Mouse (Mus musculus): ENCODE results near the gene Acox1. TPM values are rescaled to one million over a fixed set of nuclear protein-coding genes. Genes with fewer than 3 reads are reported as not detected.
A peak's percentile ranks its signal among the peaks of the same experiment; 100 is the strongest.

The Acox1 gene
- total RNA-seq, 2 experiments from 2014 or later: 160 to 173 TPM

DNA sequence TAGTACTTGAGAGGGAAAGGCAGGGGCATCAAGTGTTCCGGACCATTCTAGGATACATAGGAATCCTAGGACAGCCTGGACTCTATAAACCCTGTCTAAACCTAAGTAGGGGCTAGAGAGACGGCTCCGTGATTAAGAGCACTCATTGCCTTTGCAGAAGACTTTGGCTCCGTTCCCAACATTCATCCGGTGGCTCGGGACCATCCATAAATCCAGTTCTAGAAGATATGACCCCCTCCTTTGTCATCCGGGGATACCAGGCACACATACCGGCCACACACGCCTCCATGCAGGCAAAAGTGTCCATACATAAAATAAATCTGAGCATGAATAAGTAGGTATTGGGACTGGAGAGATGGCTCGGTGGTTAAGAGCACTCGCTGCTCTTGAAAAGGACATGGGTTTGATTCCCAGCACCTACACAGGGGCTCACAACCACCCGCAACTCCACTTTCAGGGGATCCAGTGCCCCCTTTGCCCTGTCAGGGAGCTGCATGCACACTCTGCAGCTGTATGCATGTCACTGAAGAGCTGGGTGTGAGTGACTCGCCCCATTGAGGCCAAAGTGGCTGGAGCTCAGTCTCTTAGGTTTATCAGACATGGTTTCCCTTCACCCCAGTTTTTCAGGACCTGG, 15.1 kb upstream of the Acox1 start:
- intact Hi-C loops (cut with DNase I): no loop called here
- no peak for DNase-seq

DNA sequence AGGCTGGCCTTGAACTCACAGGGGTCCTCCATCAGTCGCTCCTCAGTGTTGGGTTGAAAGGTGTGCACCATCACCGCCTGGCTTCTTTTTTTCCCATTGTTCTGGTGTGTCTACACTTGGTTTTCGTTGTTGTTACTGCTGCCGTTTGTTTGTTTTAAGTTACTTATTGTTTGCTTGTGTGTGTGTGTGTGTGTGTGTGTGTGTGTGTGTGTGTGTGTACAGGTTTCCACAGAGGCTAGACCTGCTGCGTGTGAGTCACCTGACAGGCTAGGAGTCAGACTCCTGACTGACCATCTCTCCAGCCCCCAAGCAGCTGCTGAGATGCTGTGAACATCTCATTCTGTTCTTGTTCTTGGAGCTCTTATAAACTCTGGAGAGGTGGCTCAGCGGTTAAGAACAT, 14.0 kb upstream of the Acox1 start:
- intact Hi-C loops (cut with DNase I): no loop called here
- no peak for DNase-seq

DNA sequence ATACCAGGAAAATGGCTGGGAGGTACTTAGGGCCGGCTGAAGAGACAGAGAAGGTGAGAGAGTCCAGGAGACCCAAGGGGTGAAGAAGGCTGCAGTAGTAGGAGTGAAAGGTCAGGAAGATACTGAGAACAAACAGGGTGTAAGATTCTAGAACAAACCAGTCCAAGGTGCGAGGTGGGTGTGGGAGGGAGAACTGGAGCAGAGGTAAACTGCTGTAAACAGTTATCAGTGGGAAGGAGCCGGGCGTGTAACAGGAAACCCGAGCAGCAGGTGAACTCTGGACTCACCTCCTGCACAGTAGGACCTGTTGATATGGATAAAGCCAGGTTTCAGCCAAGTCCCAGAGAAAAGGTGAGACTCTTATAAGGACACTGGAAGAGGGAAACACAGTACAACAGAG, 11.9 kb upstream of the Acox1 start:
- DNase-seq: no peak
- intact Hi-C loops (cut with DNase I): no loop called here

DNA sequence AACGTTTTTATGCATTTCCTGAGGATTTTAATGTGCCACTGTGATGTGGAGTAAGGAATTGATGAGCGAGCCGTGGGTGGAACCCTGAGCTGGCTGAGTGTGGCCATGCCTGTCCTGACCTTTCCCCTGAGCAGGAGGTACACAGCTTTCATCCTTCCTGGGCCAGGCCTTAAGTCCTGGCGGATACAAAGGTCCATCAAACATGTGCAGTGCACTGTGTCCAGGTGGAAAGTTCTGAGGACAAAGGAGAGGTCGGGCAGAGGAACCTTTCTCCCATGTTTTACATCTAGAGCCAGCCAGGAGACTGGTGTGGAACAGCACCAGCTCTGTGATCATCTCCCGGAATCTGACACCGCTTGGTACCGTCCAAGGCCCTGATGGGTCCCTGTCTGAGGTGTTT, 10.4 kb upstream of the Acox1 start:
- no peak for DNase-seq
- intact Hi-C loops (cut with DNase I): no loop called here

DNA sequence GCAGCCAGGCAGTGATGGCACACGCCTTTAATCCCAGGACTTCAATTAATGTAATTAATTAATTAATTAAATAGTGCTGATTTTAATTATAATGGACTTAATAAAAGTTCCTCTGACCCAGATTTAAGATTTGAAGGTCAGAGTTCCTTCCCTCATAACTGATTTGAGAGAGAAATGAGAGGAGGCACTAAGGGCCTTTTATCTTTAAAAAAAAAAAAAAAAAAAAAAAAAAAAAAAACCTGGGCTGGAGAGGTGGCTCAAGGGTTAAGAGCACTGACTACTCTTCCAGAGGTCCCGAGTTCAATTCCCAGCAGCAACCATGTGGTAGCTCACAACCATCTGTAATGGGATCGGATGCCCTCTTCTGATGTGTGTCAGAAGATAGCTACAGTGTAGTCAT, 9.8 kb upstream of the Acox1 start:
- intact Hi-C loops (cut with DNase I): no loop called here
- DNase-seq: no peak

DNA sequence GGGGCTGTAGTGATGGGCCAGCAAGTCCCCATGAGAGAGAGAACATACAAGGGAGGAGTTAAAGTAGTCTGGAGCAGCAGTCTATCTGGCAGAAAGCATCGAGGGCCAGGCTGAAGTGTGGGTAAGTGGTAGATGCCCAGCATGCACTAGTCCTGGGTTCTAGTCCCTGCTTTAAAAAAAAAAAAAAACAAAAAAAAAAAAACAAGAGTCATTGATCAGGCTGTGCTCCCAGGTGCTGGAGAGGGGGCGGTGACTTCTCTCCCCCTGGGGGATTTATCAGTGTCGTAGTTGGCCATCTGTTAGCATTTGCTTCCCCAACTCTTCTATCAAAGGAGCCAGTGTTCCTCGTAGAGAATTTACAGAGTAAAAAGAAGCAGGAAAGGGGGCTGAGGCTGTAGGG, 7.8 kb upstream of the Acox1 start:
- DNase-seq: no peak
- intact Hi-C loops (cut with DNase I): no loop called here

DNA sequence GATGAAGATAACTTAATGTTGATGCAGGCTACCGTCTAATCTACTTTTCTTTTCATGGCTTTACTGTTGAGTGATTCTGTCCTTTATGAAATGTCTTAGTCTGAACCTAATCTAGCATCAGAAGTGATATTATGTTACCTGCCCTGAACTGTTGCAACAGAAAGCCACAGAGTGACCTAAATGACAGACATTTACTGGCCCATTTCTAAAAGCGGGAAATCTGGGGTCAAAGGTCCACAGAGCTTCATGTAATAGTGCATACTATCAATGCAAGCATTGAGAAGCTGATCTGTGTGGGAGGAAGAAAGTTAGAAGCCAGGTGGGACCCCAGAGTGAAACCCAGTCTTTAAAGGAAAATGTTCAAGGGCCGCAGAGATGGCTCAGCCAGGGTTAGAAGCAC, 4.3 kb upstream of the Acox1 start:
- DNase-seq: no peak
- intact Hi-C loops (cut with DNase I): no loop called here

DNA sequence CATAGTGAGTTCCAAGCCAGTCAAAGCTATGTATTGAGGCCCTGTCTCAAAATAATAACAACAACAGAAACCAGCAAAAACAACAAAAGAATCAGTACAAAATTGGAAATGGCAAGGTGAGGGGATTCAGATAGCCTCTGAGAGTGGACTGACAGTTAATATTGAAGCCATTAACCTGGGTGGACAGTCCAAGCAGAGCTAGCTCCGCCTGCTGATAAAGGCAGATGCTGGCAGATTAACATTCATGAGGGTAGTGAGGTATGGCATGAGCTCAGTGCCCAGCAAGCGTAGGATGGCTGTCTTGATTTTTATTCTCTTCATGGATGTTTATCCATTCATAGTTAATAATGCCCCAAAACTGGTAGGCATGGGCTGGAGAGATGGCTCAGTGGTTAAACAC, 2.3 kb upstream of the Acox1 start:
- intact Hi-C loops (cut with DNase I): no loop called here

DNA sequence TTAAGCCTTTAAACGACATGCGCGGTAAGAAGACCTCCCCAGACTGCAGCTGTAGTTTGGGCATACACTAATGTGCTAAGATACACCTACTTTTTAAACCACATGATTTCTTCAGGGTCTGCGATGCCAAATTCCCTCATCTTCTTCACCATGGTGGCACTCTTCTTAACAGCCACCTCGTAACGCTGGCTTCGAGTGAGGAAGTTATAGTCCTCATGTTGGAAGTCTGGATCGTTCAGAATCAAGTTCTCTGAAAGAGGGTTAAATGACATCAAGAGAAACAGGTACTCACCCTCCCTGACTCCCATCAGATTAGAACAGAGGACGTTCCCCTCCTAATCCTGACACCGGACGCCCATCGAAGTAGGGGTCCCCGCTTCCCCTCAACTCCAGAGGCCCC, 713 bp downstream of the Acox1 start:
- intact Hi-C loops (cut with DNase I): no loop called here
- no peak for DNase-seq

More for the DNA sequence above, 2.3 kb upstream of the Acox1 start:
- no peak for DNase-seq

DNA sequence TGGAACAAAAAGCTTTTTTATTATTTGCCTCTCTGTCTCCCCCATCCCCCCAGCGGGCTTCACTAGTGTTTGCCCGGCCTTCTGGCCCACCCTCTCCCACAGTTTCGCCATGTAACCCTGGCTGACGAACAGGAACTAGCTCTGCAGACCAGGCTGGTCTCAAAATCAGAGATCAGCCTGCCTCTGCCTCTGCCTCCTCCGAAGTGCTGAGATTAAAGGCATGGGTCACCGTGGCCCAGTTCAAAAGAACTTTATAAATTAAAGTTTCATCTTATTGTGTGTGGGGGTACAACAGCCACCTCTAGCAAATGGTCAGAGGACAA, 1.3 kb downstream of the Acox1 start:
- intact Hi-C loops (cut with DNase I): no loop called here
- DNase-seq: no peak

DNA sequence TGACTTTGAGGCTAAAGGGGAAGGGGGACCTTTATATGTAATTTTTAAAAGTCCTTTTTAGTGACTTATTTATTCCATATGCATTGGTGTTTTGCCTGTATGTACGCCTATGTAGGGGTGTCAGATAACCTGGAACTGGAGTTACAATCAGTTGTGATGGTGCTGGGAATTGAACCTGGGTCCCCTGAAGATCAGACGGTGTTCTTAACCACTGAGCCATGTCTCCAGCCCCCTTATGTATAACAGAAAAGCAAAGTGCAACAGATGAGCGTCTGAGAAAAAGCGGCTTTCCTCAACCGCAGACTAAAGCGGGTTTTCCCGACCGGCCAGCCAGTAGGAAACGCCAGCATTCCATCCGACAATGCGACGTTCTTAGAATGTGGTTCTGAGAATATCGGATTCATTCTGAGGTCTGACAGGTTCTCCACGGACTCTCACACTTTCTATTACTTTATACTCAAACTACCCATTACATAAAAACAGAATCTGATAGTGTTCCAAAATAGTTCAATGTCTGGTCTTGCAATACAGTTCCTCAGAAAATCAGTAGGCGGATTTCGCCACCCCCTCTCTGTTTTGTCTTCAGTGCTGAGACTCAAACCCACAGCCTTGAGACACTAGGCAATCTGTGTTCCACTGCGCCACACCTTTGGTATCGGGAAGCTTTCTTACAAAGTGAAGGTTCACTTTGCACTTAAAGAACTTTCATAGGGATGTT, 1.8 kb downstream of the Acox1 start:
- intact Hi-C loops (cut with DNase I): no loop called here
- no peak for DNase-seq

DNA sequence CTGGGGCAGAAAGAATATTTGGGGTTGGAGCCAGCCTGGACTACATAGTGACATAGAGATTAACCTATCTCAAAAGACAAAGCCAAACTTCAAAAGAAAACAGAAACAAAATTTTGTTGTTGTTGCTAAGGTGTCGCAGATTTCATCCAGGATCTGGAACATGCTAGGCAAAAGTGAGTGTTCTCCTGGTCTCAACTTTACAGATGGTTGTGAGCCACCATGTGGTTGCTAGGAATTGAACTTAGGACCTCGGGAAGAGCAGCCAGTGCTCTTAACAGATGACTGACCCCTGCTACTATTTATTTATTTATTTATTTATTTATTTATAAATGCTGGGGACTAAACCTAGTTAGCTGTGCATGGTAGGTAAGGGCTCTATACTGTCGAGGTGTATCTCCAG, 2.5 kb downstream of the Acox1 start:
- intact Hi-C loops (cut with DNase I): no loop called here
- no peak for DNase-seq

DNA sequence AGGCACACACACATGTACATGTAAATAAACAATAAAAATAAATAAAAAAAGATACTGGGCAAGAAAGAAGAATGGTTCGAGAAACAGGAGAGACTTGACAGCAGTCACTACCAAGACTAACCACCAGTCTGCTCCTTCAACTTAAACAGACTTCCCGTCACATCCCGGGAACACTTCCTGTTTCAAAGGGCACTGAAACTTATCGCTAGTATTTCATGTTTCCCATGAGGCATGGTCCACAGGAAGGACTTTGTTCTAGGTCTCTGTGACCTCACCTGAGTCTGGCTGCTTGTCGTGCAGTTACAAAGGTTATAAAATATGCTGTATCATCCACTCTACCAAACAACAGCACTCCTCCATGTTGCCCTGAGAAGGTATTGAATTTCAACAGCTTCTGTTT, 3.6 kb downstream of the Acox1 start:
- intact Hi-C loops (cut with DNase I): loop anchor here (2.0 kb wide), 1 partner anchor 26 kb away; the partner anchor contains the start of gene Fbf1
- no peak for DNase-seq

DNA sequence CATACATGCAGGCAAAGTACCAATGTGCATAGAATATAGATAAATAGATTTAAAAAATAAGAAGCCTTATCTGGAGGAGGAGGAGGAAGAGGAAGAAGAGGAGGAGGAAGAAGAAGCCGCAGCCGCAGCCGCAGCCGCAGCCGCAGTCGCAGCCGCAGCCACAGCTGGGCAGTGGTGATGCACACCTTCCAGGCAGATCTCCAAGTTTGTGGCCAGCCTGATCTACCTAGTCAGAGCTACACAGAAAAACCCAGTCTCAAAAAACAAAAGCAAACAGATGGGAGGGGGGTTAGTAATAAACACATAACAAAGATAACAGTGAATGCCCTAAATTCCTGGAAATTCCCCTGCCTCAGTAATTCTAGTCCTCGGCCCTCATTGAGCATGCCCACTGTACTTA, 4.2 kb downstream of the Acox1 start:
- intact Hi-C loops (cut with DNase I): loop anchor here (2.0 kb wide), 1 partner anchor 26 kb away; the partner anchor contains the start of gene Fbf1
- DNase-seq: no peak

DNA sequence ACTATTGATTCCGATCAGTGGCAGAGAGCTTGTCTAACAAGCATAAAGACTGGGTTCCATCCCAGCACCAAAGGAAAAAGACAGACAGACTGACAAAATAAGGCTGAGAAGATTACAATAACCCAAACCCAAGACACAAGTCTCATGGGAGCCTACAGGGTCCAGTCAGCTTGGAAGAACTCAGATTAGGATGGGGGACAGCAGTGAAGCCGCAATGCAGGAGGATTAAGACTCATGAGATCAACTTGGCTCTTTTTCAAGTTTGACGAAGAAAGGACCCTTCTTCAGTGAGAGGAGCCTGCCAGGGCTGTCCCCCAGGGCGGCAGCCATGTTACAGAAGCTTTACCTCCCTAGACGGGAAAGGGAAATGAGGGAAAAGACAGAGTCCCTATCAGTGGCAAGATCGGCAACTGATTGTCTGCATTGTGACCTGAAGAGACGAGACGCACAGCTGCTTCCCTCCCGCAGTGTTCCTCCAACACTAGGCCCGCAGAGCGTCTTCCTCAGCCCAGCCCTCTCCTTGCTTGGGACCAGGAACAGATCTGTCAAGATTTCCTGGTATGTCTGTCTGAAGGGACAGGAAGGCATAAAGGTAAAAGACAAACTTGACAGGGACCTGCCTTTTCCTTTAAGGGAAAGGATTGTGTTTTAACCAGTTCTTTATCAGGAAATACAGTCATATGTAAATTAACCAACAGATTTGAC, 11.5 kb downstream of the Acox1 start:
- no peak for DNase-seq
- intact Hi-C loops (cut with DNase I): no loop called here

DNA sequence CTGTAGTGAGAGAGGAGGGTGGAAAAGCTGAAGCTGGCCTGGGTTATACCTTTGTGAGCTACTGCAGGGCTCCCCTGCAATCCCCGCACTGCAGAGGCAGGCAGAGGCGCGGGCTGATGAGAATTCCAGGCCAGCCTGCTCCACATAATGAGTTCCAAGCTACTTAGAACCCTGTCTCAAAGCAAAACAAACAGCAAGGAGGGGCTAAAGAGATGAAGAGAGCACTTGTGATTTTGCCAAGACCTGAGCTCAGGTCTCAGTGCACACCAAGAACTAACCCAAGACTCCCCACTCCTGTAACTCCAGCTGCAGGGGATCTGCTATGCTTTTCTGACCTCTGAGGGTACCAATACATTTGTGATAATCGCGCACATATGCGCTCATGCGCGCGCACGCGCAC, 12.5 kb downstream of the Acox1 start:
- intact Hi-C loops (cut with DNase I): no loop called here
- DNase-seq: no peak

DNA sequence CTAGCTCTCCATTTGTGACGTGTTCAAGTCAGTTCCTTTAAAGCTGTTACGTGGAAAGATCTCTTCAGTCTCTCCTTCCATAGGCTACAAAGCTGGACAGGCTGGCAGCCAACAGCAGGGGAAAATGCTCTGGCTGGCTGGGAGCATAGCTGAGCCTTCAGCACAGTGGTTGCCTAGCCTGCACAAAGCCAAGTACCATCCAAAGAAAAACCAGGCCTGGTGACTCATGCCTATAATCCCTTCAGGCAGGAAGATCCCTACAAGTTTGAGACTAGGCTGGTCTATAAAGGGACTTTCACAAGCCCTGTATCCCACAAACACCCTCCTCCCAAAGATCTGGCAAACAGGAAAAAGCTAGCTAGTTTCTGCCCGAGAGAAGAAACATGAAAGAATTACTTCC, 13.0 kb downstream of the Acox1 start:
- DNase-seq: peak in 1 of 2 experiments; percentile 26
- intact Hi-C loops (cut with DNase I): no loop called here

DNA sequence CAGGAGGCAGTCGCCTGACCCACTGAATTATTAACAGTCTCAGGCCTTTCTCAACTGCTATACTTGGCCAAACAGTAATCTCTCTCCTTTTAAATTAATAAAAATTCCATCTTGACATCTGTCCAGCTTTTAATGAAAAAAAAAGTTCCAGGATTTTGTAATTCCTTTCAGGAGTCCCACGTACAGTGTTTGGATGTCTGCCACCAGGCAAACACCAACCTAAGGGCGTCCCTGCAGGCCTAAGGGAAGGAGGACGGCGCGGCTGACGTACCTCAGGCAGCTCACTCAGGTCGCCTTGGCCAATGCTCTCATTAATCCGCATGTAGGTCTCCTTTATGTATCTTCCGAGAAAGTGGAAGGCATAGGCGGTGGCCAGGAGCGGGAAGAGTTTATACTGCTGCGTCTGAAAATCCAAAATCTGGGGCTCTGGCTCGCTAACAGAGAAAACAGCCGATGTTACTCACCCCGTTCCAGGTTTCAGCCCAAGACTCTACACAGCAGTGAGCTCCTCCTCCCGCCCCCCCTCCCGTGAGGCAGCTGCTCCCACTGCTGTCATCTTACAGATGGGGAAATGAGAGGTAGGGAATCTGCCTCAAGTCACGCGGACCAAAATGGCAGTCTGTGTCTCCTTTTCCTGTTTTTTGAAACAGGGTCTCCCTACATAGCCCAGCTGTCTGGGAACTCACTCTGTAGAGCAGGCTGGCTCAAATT, 20.3 kb downstream of the Acox1 start:
- DNase-seq: no peak
- intact Hi-C loops (cut with DNase I): no loop called here

DNA sequence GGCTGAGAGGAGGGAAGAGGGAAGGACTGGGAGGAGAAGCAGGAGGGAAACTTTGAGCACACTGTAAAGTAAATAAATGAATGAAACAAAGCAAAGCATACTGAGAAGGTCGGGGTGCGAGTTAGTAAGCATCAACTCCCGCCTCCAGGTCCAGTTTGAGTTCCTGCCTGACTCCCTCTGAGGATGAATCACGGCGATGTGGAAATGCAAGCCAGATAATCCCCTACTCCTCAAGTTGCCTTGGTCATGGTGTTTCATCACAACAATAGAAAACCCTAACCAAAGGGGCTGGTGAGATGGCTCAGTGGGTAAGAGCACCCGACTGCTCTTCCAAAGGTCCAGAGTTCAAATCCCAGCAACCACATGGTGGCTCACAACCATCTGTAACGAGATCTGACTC, 22.8 kb downstream of the Acox1 start:
- intact Hi-C loops (cut with DNase I): no loop called here
- DNase-seq: no peak

DNA sequence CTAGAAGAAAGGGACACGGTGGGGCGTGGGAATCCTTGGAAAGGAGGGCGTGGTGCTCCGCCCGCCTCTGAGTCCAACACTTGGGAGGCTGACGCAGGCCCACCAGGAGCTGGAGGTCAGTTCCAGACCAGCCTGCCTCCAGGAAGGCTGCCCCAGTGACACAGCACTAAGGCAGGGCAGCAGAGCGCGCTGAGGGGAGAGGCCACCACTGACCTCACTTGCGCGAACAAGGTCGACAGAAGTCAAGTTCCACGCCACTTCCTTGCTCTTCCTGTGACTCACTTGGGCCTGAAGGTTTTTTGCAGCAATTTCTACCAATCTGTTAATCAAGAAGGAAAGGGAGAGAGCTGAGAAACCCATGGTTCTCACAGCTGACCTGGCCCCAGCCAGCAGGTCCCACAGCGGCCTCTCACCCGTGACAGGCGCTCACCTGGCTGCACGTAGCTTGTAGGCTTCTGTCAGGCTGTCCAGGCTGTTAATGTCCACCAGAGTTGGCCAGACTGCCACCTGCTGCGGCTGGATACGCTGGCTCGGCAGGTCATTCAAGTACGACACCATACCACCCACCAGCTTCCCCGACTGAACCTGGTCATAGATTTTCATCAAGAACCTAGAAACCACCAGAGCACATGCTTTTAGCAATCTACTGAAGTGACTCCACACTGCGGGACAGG, 23.9 kb downstream of the Acox1 start:
- intact Hi-C loops (cut with DNase I): no loop called here

DNA sequence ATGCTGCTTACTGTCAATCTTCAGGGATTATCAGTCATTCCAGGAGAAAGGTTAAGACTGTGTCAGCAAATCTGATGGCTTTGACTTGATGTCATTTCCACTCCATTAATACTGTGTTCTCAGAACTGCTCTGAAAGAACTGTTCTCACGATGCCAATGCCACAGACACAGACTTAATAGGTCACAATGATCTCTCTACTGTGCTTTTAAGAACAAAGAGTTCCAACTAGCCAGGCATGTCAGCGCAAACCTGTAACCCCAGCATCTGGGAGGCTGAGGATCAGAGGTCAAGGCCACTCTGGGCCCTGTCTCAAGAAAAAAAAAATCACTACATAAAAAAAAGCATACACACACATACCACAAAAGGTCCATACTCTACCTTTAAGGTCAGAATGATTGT, 26.9 kb downstream of the Acox1 start:
- intact Hi-C loops (cut with DNase I): no loop called here
- DNase-seq: no peak

More for the DNA sequence above, 23.9 kb downstream of the Acox1 start:
- DNase-seq: no peak
